Mouse (Mus musculus) thymus, adult 2 months (tissue): ENCODE data around the gene Wsb1. TPM values are rescaled to one million over a fixed set of nuclear protein-coding genes. Genes with fewer than 3 reads are reported as not detected.

Source experiments
- DNase-seq: peaks from one replicate; pipeline ENCODE4 v3.0.0; 2021
- H3K27ac ChIP-seq: fragments of 200-500 bp; 2 replicates; pipeline ENCODE4 v1.5.1; 2012; ENCODE audit warnings: low read length, control low read depth; ENCODE audit not compliant: control insufficient read depth, insufficient read depth
- H3K27me3 ChIP-seq: fragments of 200-500 bp; 2 replicates; pipeline ENCODE4 v1.6.1; 2012; ENCODE audit warnings: mild to moderate bottlenecking, low read length, moderate library complexity, mixed read lengths; ENCODE audit not compliant: control insufficient read depth, insufficient read depth
- H3K36me3 ChIP-seq: fragments of 200-500 bp; 2 replicates; pipeline ENCODE4 v1.6.1; 2012; ENCODE audit warnings: mild to moderate bottlenecking, low read length, moderate library complexity; ENCODE audit not compliant: control insufficient read depth, insufficient read depth
- H3K4me1 ChIP-seq: fragments of 200-500 bp; replicated peaks from 2 replicates; pipeline ENCODE4 v1.6.1; 2012; ENCODE audit warnings: low read length; ENCODE audit not compliant: control insufficient read depth, insufficient read depth
- H3K4me3 ChIP-seq: fragments of 200-500 bp; 2 replicates; pipeline ENCODE4 v1.5.1; 2012; ENCODE audit warnings: mild to moderate bottlenecking, low read length, control low read depth, moderate library complexity; ENCODE audit not compliant: control insufficient read depth, insufficient read depth
- CTCF ChIP-seq: fragments of 200-500 bp; IDR thresholded peaks from 2 replicates; pipeline ENCODE4 v1.5.1; 2012; ENCODE audit warnings: mild to moderate bottlenecking, control low read depth, low read length, moderate library complexity, borderline replicate concordance; ENCODE audit not compliant: control insufficient read depth, poor library complexity, insufficient read depth; ENCODE audit errors: extremely low read depth
- POLR2A ChIP-seq: fragments of 200-500 bp; IDR thresholded peaks from 2 replicates; pipeline ENCODE4 v1.6.1; 2012; ENCODE audit warnings: mild to moderate bottlenecking, low read length, control low read depth, moderate library complexity; ENCODE audit not compliant: control insufficient read depth, poor library complexity, insufficient read depth; ENCODE audit errors: extremely low read depth
- WGBS: fragments of 180-500 bp; shearing (Covaris S2); methylation state at CpG from one replicate; pipeline ENCODE4 v1.1.7; 2018; 5-methylcytosine and 5-hydroxymethylcytosine counted together
- polyA plus RNA-seq: library from polyadenylated mRNA; depleted of rRNA; stranded (reverse); fragments of >200 nt; gene quantifications from 2 replicates; pipeline ENCODE4 v1.2.3, GENCODE M21; 2012

Wsb1 gene
- polyA plus RNA-seq, 1 experiment: 87.5 TPM

GRCm38 (mm10) chr11:79239024-79239423 is 15.4 kb downstream of the Wsb1 start:
- DNase-seq: no peak
- TF ChIP-seq POLR2A: no peak
- no peaks in the 10 kb centered on the region for H3K27me3 ChIP-seq
- H3K36me3 ChIP-seq: peaks cover 60% of the 10 kb centered on the region
- H3K27ac ChIP-seq: no peak overlapping the region
- H3K4me1 ChIP-seq: no peaks in the 10 kb centered on the region
- H3K4me3 ChIP-seq: no peak overlapping the region
- WGBS: 98% methylated on average over 7 of the region's 7 CpGs

- Histone ChIP-seq H3K4me3 (no peak overlapping the region), H3K4me1 (no peaks in the 10 kb centered on the region), H3K27ac (no peak overlapping the region), H3K27me3 (no peaks in the 10 kb centered on the region), H3K36me3 (peaks cover 55% of the 10 kb centered on the region)
- DNase-seq: no peak
- TF ChIP-seq CTCF: no peak
- no peak for TF ChIP-seq POLR2A
- 75% methylated on average over 1 of the region's 1 CpGs for WGBS
These were observed 16.1 kb downstream of the Wsb1 start for GRCm38 (mm10) chr11:79238398-79238752.

DNA sequence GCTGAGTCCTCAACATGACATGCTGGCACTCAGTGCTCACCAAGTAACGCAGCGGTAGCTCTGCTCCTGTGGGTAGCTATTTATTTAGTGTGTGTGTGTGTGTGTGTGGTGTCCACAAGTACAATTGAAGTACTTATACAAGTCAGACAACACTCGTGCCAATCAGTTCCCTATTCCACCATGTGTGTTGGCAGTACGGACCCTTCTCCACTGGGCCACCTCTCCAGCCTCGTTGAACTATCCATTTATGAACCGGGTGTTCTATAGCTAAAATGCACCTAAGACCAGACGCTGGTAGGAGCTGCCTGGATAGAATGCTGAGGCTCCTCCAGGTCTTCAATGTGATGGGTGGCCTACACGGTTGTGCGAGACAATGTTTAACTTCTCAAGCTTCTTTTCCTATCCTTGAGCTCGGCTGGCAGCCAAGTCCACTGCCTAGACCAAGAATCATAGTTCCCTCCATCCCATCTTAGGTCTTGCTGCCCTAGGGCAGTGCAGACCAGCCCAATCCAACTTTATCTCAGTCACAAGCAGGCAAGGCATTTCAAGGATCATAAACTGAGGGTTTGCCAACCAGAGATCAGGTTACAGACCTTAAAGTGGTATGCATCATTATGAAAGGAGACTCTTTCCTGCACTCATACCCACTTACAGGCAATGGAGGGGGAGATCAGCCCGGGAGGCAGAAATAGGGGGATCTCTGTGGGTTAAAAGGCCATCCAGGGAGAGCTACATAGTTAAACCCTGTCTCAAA is 16.6 kb downstream of the Wsb1 start:
- DNase-seq: no peak
- WGBS: 95% methylated on average over 11 of the region's 11 CpGs
- no peak overlapping the region for H3K27ac ChIP-seq
- no peak overlapping the region for H3K4me3 ChIP-seq
- TF ChIP-seq POLR2A (no peak), CTCF (no peak)
- no peaks in the 10 kb centered on the region for H3K4me1 ChIP-seq
- H3K36me3 ChIP-seq: peaks cover 49% of the 10 kb centered on the region
- no peaks in the 10 kb centered on the region for H3K27me3 ChIP-seq

DNA sequence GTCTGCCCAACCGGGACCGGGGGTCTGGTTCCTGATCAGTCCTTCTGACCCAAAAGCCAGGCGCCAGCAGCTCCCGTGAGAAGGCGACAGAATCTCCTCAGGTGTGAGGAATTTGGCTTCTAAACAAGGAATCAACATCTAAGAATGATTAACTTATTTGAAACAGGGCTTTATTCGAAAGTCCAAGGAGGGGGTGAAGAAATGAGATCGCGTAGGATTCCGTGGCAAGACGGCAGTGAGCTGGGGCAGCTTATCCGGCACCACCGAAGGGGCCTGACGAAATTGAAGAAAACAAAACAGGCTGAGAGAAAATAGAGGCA is 24.3 kb downstream of the Wsb1 start:
- no peaks in the 10 kb centered on the region for H3K27me3 ChIP-seq
- no peaks in the 10 kb centered on the region for H3K36me3 ChIP-seq
- TF ChIP-seq CTCF (no peak), POLR2A (no peak)
- H3K4me1 ChIP-seq: no peaks in the 10 kb centered on the region
- no peak overlapping the region for H3K27ac ChIP-seq
- WGBS: 94% methylated on average over 13 of the region's 13 CpGs
- no peak for DNase-seq
- no peak overlapping the region for H3K4me3 ChIP-seq

- no peak for DNase-seq
- Histone ChIP-seq H3K27me3 (no peaks in the 10 kb centered on the region), H3K36me3 (no peaks in the 10 kb centered on the region), H3K4me1 (peaks cover under 1% of the 10 kb centered on the region; the same call in 1 of the 2 replicates), H3K27ac (no peak overlapping the region), H3K4me3 (no peak overlapping the region)
- WGBS: 87% methylated on average over 11 of the region's 11 CpGs
- no peak for TF ChIP-seq POLR2A
- no peak for TF ChIP-seq CTCF
These were observed 24.8 kb downstream of the Wsb1 start for GRCm38 (mm10) chr11:79229561-79230250.

DNA sequence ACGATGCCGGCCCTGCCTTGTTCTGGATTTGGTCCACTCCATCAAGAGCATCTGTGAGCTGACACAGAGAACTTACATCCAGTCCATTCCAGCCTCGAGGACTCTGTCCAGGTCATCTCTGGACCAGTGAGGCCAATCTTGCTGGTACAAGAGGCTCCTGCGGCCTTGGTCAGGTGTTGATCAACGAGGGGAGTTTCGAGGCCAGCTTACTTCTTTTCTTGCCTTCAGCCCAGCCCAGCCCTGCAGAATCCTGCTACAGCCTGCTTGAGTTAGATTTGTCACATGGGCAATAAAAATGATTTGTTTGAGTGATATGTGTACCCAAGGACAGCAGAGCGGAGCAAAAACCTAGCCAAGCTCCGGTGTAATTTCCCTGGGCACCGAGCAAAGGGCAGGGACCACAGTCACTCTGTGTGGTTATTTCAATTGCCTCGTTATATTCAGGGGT is 25.4 kb downstream of the Wsb1 start:
- TF ChIP-seq CTCF: no peak
- TF ChIP-seq POLR2A: no peak
- DNase-seq: no peak
- H3K27ac ChIP-seq: no peak overlapping the region

DNA sequence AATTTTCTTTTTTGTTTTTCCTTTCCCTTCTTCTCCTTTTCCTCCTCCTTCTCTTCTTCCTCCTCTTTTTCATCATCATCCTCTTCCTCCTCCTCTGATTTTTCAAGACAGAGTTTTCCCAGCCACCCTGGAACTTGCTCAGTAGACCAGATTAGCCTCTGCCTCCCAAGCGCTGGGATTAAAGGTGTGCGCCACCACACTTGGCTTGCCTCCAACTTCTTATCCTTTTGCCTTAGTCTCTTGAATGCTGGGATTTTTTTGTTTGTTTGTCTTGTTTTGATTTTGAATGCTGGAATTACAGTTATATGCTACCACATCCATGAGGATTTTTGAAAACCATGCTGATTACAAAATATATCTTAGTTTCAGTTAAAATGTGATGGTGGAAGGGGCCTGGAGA is 26.4 kb downstream of the Wsb1 start:
- DNase-seq: no peak
- Histone ChIP-seq H3K36me3 (no peaks in the 10 kb centered on the region), H3K4me3 (no peak overlapping the region), H3K27ac (no peak overlapping the region), H3K27me3 (no peaks in the 10 kb centered on the region), H3K4me1 (peaks cover 3% of the 10 kb centered on the region)
- TF ChIP-seq CTCF (no peak), POLR2A (no peak)
- WGBS: 97% methylated on average over 2 of the region's 2 CpGs

More for the DNA sequence above, 25.4 kb downstream of the Wsb1 start:
- Histone ChIP-seq H3K36me3 (no peaks in the 10 kb centered on the region), H3K4me3 (no peak overlapping the region), H3K27me3 (no peaks in the 10 kb centered on the region), H3K4me1 (peaks cover 3% of the 10 kb centered on the region)
- WGBS: 91% methylated on average over 10 of the region's 10 CpGs
